Mouse (Mus musculus): ENCODE data around the gene Olfr869. TPM values are rescaled to one million over a fixed set of nuclear protein-coding genes. Genes with fewer than 3 reads are reported as not detected.

The Olfr869 gene
- total RNA-seq (2023) = not detected

DNA sequence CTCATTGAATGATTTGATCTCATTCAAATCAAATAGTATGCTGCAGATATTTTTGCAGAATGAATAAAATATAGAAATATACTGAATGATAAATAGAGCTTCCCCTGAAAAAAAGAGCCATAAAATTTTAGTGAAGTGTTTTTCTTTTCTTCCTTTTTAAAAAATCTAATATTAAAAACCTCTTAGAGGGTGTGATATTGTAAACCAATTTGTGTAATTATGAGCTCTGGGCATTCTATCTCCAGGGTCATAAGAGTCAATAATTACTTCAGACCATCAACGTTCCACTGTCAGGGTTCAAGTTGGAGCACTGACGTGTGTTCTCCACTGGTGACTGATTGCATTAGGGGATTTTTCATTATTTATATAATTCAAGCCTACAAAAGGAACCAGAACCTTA is at the start of gene Olfr869:
Gene Olfr869, plus strand, starts transcription at position 301 of the 400 bp plus-strand sequence.

DNA sequence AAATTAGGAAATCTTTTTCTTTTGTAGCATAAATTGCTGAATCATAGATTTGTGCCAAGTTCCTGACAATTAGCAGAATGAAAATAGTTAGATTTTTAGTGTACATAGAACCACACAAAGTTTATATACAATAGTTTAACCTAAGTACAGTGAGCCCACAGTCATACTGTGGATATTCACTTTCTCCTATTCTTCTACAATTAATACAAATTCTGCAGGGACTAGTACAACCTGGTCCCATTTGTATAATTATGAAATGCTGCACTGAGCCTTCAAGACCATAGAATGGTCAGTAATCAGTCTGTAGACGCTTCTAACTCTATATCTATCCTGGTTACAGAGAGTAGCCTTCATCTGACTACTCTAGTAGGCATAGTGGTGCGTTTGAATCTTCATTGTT is 30.5 kb upstream of the Olfr869 start, which contains the start of gene Olfr868:
Gene Olfr868, plus strand, starts transcription at position 301 of the 400 bp plus-strand sequence.

GRCm38 (mm10) chr9:20173957-20174356 is 45.1 kb downstream of the Olfr869 start, which contains the start of gene Olfr870:
Gene Olfr870, minus strand, starts transcription at chr9:20174057.

Other genes with a start within 250 kb of the Olfr869 start
- gene Olfr862, start 241.0 kb upstream of the Olfr869 start, total RNA-seq (2023) = not detected
- gene Olfr77, start 212.1 kb upstream of the Olfr869 start, total RNA-seq (2023) = not detected
- gene Olfr866, start 101.0 kb upstream of the Olfr869 start, total RNA-seq (2023) = not detected
- not detected for gene Olfr867, start 71.4 kb upstream of the Olfr869 start, total RNA-seq (2023)
- gene Olfr868, start 30.4 kb upstream of the Olfr869 start, total RNA-seq (2023) = not detected
- gene Olfr870, start 45.0 kb downstream of the Olfr869 start, total RNA-seq (2023) = not detected
- not detected for gene Olfr871, start 83.2 kb downstream of the Olfr869 start, total RNA-seq (2023)
- gene Olfr872, start 108.1 kb downstream of the Olfr869 start, total RNA-seq (2023) = not detected
- gene Olfr39, start 153.3 kb downstream of the Olfr869 start, total RNA-seq (2023) = not detected
- gene Olfr873, start 169.5 kb downstream of the Olfr869 start, total RNA-seq (2023) = not detected
- gene Olfr18, start 207.1 kb downstream of the Olfr869 start, total RNA-seq (2023) = not detected

Data from CD4-positive naive resting alpha-beta T cell, adult 76 days (primary cell).